Mouse (Mus musculus): ENCODE measurements around the gene Lpcat4. TPM values are rescaled to one million over a fixed set of nuclear protein-coding genes. Genes with fewer than 3 reads are reported as not detected.

Lpcat4 gene
- total and polyA plus RNA-seq, 2 experiments from 2014 or later = 21.6 to 23.3 TPM

GRCm38 (mm10) chr2:112264364-112264763 lies 25.1 kb downstream of the Lpcat4 start:
- Histone ChIP-seq H3K9ac (replicated peaks; ENCODE audit: low read length, poor library complexity, severe bottlenecking) (no peak overlapping the region), H3K9me3 (ENCODE audit: low read length) (no peaks in the 10 kb centered on the region), H3K4me3 (ENCODE audit: low read depth, low read length) (no peak overlapping the region), H3K4me2 (ENCODE audit: low read depth, low read length, poor library complexity, severe bottlenecking) (no peak overlapping the region), H3K27ac (ENCODE audit: low read depth, low read length) (no peak overlapping the region), H3K27me3 (ENCODE audit: insufficient read depth, low read length) (no peaks in the 10 kb centered on the region), H3K36me3 (ENCODE audit: insufficient read depth, low read length) (no peaks in the 10 kb centered on the region), H3K4me1 (ENCODE audit: insufficient read depth, low read length) (peaks cover 15% of the 10 kb centered on the region)
- DNase-seq (ENCODE audit: low spot score) = no peak
- ATAC-seq (ENCODE audit: low FRiP score) = no peak
- 81% methylated on average over 4 of the region's 4 CpGs for WGBS
- TF ChIP-seq CTCF (IDR thresholded peaks at IDR 0.05) = no peak

DNA sequence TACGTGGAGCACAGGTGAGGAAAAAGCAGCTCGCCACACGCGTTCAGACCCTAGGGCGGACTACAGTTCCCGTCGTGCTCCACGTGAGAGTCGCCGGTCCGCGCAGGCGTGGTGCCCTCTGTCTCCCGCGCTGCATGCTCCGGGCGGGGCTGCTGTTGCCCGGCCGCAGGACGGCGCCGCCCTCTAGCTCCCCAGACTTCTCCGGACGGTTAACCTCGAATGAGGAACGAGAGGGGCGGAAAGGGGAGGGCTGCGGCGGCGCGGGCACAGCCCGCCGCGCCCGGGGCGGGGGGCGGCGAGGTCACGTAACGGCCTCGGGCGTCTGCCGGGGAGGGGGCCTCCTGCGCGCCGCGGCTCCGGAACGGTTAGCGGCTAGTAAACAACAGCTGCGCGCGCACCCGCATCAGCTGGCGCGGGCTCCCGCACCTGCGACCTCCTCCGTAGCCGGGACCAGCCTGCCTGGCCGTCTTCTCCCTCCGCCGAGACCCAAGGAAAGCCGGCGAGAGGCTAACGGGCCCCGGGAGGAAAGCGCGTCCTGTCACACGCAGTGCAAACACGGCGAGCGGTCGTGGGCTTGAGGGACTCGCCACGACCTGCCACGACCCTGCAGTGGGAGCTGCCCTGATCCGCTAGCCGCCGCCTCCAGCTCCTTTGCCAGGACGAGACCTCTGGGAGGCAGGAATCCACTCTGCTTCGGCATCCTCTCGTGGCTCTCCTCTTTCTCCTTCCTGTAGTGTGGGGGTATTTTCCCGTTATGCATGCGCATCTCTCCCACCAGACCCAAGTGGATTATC lies 26.4 kb downstream of the Lpcat4 start, which contains the start of gene Slc12a6:
Gene Slc12a6, plus strand, starts transcription at position 378 of the 794 bp plus-strand sequence.
- Histone ChIP-seq H3K36me3 (ENCODE audit: insufficient read depth, low read length) (no peaks in the 10 kb centered on the region), H3K27me3 (ENCODE audit: insufficient read depth, low read length) (no peaks in the 10 kb centered on the region), H3K4me3 (ENCODE audit: low read depth, low read length) (peak within 1 kb of the TSS; percentile 91), H3K9ac (replicated peaks; ENCODE audit: low read length, poor library complexity, severe bottlenecking) (peak within 1 kb of the TSS; percentile 92), H3K27ac (ENCODE audit: low read depth, low read length) (peak within 1 kb of the TSS; percentile 87), H3K9me3 (ENCODE audit: low read length) (no peaks in the 10 kb centered on the region), H3K4me1 (ENCODE audit: insufficient read depth, low read length) (peaks cover 23% of the 10 kb centered on the region), H3K4me2 (ENCODE audit: low read depth, low read length, poor library complexity, severe bottlenecking) (peak within 1 kb of the TSS; percentile 87)
- peak; percentile 92 for DNase-seq (ENCODE audit: low spot score)
- peak; percentile 92 for ATAC-seq (ENCODE audit: low FRiP score)
- WGBS = under 1% methylated on average over 76 of the region's 85 CpGs
- TF ChIP-seq CTCF (IDR thresholded peaks at IDR 0.05) = peak; percentile 44; the same call in 1 of the 2 replicates

DNA sequence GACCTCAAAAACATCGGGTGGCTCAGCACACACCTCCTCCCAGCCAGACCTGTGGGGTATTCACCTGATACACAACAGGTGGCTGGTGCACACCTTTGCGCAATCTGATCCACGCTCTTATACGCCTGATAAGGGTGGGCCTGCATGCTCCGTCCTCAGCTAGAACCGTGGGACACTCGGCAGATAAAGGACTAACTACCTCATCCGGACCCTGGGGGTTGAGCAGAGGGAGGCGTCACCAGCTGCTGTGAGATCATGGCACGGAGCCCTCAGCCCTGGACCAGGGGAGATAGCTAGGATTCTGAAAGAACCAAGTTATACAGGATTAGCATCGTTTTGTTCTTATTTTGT lies 26.9 kb downstream of the Lpcat4 start, which contains the start of gene Gm21985:
Gene Gm21985, plus strand, starts transcription at position 73 of the 351 bp plus-strand sequence.
- 1% methylated on average over 11 of the region's 11 CpGs for WGBS

DNA sequence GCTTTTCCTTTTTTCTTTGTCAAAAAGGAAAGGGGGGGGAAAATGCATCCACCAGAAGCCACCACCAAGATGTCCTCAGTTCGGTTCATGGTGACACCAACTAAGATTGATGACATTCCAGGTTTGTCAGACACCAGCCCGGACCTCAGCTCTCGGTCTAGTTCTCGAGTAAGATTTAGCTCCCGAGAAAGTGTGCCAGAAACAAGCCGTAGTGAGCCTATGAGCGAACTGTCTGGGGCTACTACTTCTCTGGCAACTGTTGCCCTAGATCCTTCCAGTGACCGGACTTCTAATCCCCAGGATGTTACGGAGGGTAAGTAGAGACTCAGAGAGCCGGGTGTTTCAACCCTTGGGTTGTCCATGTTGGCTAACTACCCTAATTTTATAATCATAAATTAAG lies 27.5 kb downstream of the Lpcat4 start:
- DNase-seq (ENCODE audit: low spot score) (peak; percentile 23), ATAC-seq (ENCODE audit: low FRiP score) (no peak)
- H3K9ac ChIP-seq (replicated peaks; ENCODE audit: low read length, poor library complexity, severe bottlenecking) = peak overlapping the region; percentile 92
- no peaks in the 10 kb centered on the region for H3K36me3 ChIP-seq (ENCODE audit: insufficient read depth, low read length)
- no peak for TF ChIP-seq CTCF (IDR thresholded peaks at IDR 0.05)
- H3K27ac ChIP-seq (ENCODE audit: low read depth, low read length) = 0 out of 2 replicates have a peak overlapping the region, but pooled peaks have one; percentile 87
- peak overlapping the region; percentile 91 for H3K4me3 ChIP-seq (ENCODE audit: low read depth, low read length)
- H3K4me1 ChIP-seq (ENCODE audit: insufficient read depth, low read length) = peaks cover 23% of the 10 kb centered on the region
- WGBS = 37% methylated on average over 10 of the region's 10 CpGs
- H3K4me2 ChIP-seq (ENCODE audit: low read depth, low read length, poor library complexity, severe bottlenecking) = peak overlapping the region; percentile 87
- H3K27me3 ChIP-seq (ENCODE audit: insufficient read depth, low read length) = no peaks in the 10 kb centered on the region
- H3K9me3 ChIP-seq (ENCODE audit: low read length) = no peaks in the 10 kb centered on the region

More for the DNA sequence above, 26.9 kb downstream of the Lpcat4 start, which contains the start of gene Gm21985:
- TF ChIP-seq CTCF (IDR thresholded peaks at IDR 0.05) = no peak
- Histone ChIP-seq H3K27me3 (ENCODE audit: insufficient read depth, low read length) (no peaks in the 10 kb centered on the region), H3K36me3 (ENCODE audit: insufficient read depth, low read length) (no peaks in the 10 kb centered on the region), H3K9ac (replicated peaks; ENCODE audit: low read length, poor library complexity, severe bottlenecking) (peak within 1 kb of the TSS; percentile 92), H3K4me3 (ENCODE audit: low read depth, low read length) (peak within 1 kb of the TSS; percentile 91), H3K4me2 (ENCODE audit: low read depth, low read length, poor library complexity, severe bottlenecking) (peak within 1 kb of the TSS; percentile 87), H3K4me1 (ENCODE audit: insufficient read depth, low read length) (peaks cover 23% of the 10 kb centered on the region), H3K9me3 (ENCODE audit: low read length) (no peaks in the 10 kb centered on the region), H3K27ac (ENCODE audit: low read depth, low read length) (peak within 1 kb of the TSS; percentile 87)
- DNase-seq (ENCODE audit: low spot score) (peak; percentile 58), ATAC-seq (ENCODE audit: low FRiP score) (peak; percentile 18)

GRCm38 (mm10) chr2:112267547-112268269 lies 28.4 kb downstream of the Lpcat4 start:
- Histone ChIP-seq H3K4me2 (ENCODE audit: low read depth, low read length, poor library complexity, severe bottlenecking) (peak overlapping the region; percentile 87), H3K9ac (replicated peaks; ENCODE audit: low read length, poor library complexity, severe bottlenecking) (no peak overlapping the region), H3K9me3 (ENCODE audit: low read length) (no peaks in the 10 kb centered on the region), H3K4me1 (ENCODE audit: insufficient read depth, low read length) (peaks cover 23% of the 10 kb centered on the region), H3K36me3 (ENCODE audit: insufficient read depth, low read length) (no peaks in the 10 kb centered on the region), H3K4me3 (ENCODE audit: low read depth, low read length) (peak overlapping the region; percentile 91), H3K27me3 (ENCODE audit: insufficient read depth, low read length) (no peaks in the 10 kb centered on the region), H3K27ac (ENCODE audit: low read depth, low read length) (no peak overlapping the region)
- ATAC-seq (ENCODE audit: low FRiP score) (no peak), DNase-seq (ENCODE audit: low spot score) (no peak)
- WGBS = 75% methylated on average over 8 of the region's 8 CpGs
- no peak for TF ChIP-seq CTCF (IDR thresholded peaks at IDR 0.05)
